Mouse (Mus musculus) left cerebral cortex, postnatal 14 days (tissue): ENCODE data around the gene Gpr85. TPM values are rescaled to one million over a fixed set of nuclear protein-coding genes. Genes with fewer than 3 reads are reported as not detected.

Experiments used
- DNase-seq, 2 experiments: peaks; one replicate each; pipeline ENCODE4 v3.0.0; 2021 to 2022; ENCODE audit warnings: low spot score in 2 of 2, mixed read lengths in 1 of 2
- intact Hi-C: fragments of 180-260 bp; cut with DNase I; formaldehyde crosslinking; loops from one replicate; pipeline ENCODE4 v1.15.1; 2025
- total RNA-seq, 2 experiments: library from RNA; stranded (reverse); gene quantifications; 2 replicates each; pipeline ENCODE4 v1.2.3; 2021

Gpr85 gene
- total RNA-seq, 2 experiments from 2014 or later: 51.5 to 55.8 TPM

DNA sequence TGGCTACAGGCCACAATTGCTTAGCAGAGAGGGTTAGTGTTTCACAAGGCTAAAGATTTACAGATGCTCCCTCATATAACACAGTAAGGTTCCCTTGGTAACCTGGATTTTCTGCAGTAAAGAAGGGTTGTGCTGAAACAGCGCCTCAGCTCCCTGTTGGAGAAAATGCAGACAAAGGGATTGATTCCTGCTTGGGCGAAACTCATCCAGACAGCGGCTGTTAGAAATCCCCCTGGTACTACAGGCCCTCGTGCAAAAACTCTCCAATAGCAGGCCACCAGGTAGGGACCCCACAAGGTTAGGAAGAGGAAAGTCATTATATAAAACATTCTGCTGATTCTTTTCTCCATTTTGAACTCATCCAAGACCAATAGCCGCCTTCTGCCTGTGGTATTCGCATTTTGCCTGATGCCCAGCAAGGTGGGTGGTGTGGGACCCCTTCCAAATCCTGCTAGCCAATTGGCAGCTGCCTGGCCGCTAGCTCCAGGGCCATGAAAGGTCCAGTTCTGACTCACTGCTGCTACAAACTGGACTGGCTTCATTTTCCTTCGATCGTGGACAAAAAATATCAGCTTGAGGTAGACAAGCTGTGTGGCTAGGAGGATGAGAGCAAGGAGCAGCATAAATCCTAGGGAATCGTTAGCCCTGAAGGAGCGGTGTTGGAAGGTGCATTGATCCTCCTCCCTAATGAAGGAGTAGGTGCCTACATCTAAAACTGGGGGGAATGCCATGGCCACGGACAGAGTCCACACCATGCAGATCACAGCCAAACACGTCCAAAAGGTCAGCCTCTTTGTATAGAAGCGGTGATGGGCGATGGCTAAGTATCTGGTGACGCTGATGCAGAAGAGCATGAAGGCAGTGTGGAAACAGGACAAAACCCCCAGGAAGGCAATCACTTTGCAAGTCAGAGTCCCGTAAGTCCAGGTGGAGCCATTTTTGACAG, 3.7 kb downstream of the Gpr85 start:
- intact Hi-C loops: loop anchor here (5.0 to 10.0 kb wide), 2 partner anchors 159 to 541 kb away; partner anchors contain the start of gene Bmt2

DNA sequence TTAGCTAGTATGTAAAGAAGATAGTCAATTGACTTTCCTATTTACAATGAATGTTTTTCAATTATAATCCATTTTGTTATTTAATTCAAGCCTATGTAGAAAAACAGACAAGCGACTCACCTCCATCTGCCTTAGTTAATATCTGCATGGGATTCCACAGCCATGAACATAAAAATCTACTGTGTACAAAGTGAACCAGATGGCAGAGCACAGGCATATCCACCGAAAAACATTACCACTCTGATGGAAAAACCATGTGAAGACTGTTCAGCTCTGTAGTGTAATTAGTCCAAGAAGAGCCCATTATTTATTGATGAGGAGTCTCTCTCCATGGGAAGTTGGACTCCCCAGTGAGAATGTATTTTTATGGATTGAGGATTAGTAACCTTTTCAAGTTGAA, 7.0 kb downstream of the Gpr85 start:
- DNase-seq: no peak
- intact Hi-C loops: loop anchor here (10.0 kb wide), 1 partner anchor 538 kb away; no protein-coding TSS in a partner anchor

More for the DNA sequence above, 3.7 kb downstream of the Gpr85 start:
- peak; percentile 52 to 79 for DNase-seq

DNA sequence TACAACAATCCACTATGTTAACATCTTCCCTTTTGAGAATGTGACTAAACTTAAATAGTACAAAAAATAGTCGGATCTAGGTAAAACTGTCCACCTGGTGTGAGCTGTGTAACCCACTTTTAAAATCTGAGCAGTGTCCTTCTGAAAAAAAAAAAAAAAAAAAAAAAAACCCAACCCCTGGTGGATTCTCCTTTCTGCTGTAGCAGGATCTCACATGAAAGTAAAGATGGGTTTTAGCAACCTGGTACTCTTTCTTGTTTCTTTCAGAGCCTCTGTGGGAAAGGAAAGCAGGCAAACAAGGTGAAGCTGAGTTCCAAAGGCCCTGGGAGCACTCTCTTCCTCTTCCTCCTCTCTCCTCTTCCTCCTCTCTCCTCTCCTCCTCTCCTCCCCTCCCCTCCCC, 10.9 kb downstream of the Gpr85 start:
- no peak for DNase-seq
- intact Hi-C loops: no loop called here

DNA sequence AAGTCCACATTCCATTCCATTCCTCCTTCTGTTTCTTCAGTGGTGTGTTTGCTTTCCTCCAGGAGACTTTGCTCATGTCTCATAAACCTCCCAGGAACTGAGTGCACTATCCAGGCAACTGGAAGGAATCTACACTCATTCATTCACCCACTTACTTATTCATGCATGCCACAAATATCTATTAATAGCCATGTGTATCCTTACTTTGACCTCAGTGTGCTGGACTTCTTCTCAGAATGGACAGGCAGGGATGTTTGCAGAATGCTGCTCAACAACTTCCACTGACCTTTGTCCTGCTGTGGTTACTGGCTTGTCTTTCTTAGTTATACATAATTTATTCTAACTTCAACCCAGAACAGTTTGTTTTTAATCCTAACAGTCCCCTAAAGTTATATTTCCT, 23.1 kb downstream of the Gpr85 start:
- DNase-seq: no peak
- intact Hi-C loops: no loop called here

DNA sequence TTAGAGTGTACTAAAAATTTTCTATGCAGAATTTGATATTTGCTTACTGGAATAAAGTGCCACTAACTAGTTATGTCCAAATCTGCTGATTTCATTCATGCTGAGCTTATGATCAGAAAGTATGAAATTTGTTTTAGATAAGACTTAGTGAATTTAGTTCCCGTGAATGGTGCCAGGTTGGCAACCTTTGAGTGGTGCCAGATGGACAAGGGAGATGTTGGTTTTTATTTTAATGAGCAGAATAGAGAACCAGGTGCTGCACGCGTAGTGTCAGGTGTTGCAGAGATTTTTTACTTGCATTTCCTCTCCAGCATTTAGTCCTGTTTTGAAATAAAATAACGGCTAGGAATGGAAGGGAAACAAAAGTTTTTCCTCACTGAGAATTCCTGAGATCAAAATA, 27.6 kb downstream of the Gpr85 start:
- no peak for DNase-seq
- intact Hi-C loops: no loop called here

DNA sequence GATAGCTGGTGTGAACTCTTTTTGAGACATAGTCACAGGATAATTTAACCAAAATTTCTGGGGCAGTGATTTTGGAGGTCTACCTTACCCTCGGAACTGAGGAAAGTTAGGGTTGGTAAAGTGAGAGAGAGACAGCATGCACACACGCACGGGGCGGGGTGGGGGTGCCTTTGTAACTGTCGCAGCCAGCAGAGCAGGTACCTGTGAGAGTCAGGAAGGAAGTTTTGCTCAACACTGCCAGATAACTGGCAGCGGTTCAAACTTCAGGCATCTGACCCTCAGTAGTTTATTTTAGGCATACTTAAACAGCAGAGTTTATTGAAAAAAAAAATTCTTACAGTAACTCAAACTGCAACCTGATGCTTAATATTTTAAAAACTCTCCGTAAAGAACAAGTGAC, 39.7 kb downstream of the Gpr85 start:
- no peak for DNase-seq
- intact Hi-C loops: no loop called here

DNA sequence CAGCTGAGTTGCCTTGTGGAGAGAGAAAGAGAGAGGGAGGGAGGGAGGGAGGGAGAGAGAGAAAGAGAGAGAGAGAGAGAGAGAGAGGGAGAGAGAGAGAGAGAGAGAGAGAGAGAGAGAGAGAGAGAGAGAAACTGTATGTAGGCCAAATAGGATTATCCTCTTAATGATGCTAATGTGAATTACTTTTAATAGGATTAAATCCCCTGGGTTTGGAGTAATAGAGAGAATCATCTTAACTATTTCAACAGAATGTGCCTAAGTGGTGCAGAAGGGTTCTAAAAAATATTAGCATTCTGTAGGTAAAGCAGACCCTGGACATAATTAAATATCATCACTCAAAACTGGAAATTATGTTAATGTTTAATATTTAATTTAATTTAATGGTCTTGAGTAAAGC, 42.4 kb downstream of the Gpr85 start:
- intact Hi-C loops: no loop called here
- DNase-seq: no peak

Other genes starting within 250 kb of the Gpr85 start
- 10 to 100 TPM; 14.0 to 14.2 TPM for gene Tmem168, start 231.8 kb downstream of the Gpr85 start, total RNA-seq
- gene Bmt2, start 162.0 kb downstream of the Gpr85 start, total RNA-seq: 10 to 100 TPM; 25.7 to 27.9 TPM
- 10 to 100 TPM; 40.5 to 40.6 TPM for gene 2610001J05Rik, start 31.6 kb upstream of the Gpr85 start, total RNA-seq